Mouse (Mus musculus): ENCODE data around the gene Pkd1l2.

- TF ChIP-seq CTCF (IDR thresholded peaks at IDR 0.05; ENCODE audit: control insufficient read depth, insufficient read depth, insufficient read length) = no peak
- TF ChIP-seq MYOD1 (IDR thresholded peaks at IDR 0.05; ENCODE audit: control insufficient read depth, insufficient read length, low read depth) = no peak
- TF ChIP-seq USF1 (IDR thresholded peaks at IDR 0.05; ENCODE audit: low read depth) = no peak
Measured at GRCm38 (mm10) chr8:117123850-117124633, 41.8 kb upstream of the Pkd1l2 start.
